Mouse (Mus musculus) monocyte, adult 2 months (primary cell): ENCODE results near the gene Rpl7a.
A peak's percentile ranks its signal among the peaks of the same experiment; 100 is the strongest.
"Not testable (repeated sequence)": the region's sequence is repeated elsewhere in the genome, so short reads cannot be mapped to it uniquely, and the experiment has no call there.

ENCODE experiments used
- DNase-seq, 2 experiments: peaks; one replicate each; pipeline ENCODE4 v3.0.0; 2022; ENCODE audit warnings: low spot score in 2 of 2, low read depth in 1 of 2

The Rpl7a gene

DNA sequence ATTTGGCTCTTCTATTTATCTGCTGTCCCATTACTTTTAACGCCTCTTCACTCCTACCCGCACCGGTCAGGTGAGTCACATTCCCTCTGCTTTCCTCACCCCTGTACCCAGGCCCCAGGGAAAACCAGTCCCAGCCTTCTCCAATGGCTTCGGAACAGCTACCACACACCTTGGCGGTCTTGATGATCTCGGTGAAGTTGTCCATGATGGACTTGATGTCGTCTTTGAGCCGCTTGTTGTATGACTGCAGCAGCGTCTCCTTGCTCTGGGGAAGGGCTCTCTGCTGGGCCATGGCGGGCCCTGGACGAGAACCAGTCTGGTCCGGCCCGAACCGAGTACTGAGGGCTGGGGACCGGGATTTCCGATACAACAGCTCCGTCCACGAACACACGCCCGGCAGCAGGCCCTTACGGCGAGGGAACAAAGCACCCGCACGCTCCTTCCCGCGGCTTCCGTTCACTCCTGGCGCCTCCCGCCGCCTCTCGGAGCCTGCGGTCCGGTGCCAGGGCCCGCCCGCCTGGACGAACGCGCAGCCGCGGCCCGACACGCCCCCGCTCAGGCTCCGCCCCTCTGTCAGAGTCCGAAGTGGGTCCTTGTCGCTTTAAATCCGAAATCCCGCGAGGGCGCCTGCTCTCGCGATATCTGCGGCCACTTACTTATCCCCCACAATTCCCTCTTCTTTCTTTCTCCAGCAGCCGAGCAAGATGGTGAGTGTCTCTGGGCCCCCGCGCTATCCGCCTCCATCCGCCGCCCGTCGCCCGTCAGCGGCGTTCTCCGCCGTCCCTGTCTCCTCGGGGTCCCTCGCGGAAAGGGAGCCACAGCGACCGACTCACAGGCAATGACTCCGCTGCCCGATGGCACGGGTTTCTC is at the start of gene Rpl7a, which contains the start of gene Med22:
TSS of gene Rpl7a (plus strand) at position 641 of the 870 bp plus-strand sequence.
TSS of gene Med22 (minus strand) at position 554 of the 870 bp plus-strand sequence.
- DNase-seq: peak; percentile 96 to 99

- no peak for DNase-seq
Observed at GRCm38 (mm10) chr2:26862856-26863255, 47.7 kb upstream of the Rpl7a start.

GRCm38 (mm10) chr2:26864879-26865278 is 45.7 kb upstream of the Rpl7a start, which contains the start of gene Abo:
TSS of gene Abo (minus strand) at chr2:26864979.
- no peak for DNase-seq

DNA sequence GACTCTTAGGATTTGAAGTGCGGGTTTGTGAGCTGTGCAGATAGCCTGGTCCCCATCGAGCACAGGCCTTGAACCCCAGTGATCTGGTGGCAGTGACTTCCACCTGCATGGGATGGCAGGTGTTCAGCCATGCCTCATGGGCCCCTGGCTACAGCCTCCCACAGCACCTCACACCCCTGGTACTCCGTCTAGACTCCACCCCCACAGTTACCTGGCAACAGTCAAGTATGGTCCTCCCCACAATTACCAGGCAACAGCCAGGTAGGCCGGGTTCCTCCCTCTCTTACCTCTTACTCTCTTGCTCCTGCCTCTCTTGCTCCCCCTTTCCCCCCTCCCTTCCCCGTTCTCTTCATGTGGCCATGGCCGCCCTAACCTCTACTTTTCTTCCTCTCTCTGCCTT is 39.9 kb upstream of the Rpl7a start:
- DNase-seq: no peak

- DNase-seq: no peak
Observed at GRCm38 (mm10) chr2:26878571-26878970, 32.0 kb upstream of the Rpl7a start.

- DNase-seq: not testable (repeated sequence)
Observed at GRCm38 (mm10) chr2:26885541-26885940, 25.0 kb upstream of the Rpl7a start.

- DNase-seq: not testable (repeated sequence)
Observed at GRCm38 (mm10) chr2:26886170-26886569, 24.4 kb upstream of the Rpl7a start.

DNA sequence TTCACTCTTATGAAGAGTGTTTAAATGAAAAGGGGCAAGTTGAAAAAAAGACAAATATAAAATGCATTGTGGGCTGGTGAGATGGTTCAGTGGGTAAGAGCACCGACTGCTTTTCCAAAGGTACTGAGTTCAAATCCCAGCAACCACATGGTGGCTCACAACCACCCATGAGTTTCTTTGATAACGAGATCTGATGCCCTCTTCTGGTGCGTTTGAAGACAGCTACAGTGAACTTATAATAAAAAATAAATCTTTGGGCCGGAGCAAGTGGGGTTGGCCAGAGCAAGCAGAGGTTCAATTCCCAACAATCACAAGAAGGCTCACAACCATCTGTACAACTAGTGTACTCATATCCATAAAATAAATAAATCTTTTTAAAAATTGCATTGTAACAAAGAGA is 14.7 kb upstream of the Rpl7a start:
- no peak for DNase-seq

DNA sequence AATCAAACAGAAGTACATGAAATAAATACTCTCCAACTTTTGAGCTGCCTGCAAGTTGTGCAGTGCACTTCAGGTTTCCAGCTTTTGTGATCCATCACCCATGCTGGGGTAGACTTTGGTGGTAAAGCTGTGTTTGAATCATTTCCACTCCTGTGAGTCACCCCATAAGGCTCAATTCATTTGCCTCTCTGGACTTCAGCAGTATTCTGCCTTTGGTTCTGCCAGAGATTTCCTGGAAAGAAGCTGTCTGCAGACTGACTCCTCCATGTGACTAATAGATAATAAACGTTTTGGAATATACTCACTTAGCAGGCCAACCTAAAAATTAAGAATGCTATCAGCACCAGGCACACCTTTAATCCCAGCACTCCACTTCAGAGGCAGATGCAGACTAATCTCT is 9.8 kb upstream of the Rpl7a start:
- no peak for DNase-seq

GRCm38 (mm10) chr2:26901834-26902400 is 8.6 kb upstream of the Rpl7a start:
- no peak for DNase-seq

DNA sequence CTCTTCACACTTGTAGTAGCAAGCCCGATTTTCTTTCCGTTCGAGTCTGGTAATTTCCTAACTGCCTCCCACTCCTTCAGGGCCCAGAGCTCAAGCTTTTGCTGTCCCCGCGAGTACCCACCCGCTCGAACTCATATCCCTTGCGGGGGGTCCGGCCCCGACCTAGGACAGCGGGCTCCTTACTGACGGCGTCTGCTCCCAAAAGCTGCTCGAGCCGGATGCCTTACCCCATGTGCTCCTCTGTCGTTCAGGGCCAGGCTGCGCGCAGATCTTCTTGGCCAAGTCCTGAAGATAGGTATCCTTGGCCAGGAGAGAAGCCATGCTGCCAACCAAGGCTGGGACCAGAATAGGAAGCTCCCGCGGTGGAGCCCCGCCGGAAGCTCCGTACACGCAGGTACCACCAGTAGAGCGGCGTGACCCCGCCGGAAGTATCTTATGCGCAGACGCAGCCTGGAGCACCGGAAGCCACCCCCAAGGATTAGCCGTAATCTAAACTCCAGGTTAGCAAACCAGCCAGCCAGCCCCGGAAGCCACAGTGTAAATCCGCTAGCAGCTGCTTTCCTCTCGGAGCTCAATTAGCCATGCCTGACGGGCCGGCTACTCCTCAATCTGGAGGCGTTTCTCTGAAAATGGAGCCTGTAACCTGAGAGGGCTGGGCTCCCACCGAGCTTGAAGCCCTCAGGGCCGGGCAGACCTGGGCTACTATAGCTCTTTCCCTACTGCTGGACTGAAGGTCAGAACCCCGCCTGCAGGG is 7.9 kb upstream of the Rpl7a start, which contains the start of gene Surf6:
TSS of gene Surf6 (minus strand) at position 413 of the 754 bp plus-strand sequence.
- DNase-seq: peak; percentile 79 to 84

- DNase-seq: no peak
Observed at GRCm38 (mm10) chr2:26903311-26903710, 7.3 kb upstream of the Rpl7a start.

- no peak for DNase-seq
Observed at GRCm38 (mm10) chr2:26905936-26906335, 4.6 kb upstream of the Rpl7a start.

- DNase-seq: no peak
Observed at GRCm38 (mm10) chr2:26906431-26906830, 4.1 kb upstream of the Rpl7a start.

DNA sequence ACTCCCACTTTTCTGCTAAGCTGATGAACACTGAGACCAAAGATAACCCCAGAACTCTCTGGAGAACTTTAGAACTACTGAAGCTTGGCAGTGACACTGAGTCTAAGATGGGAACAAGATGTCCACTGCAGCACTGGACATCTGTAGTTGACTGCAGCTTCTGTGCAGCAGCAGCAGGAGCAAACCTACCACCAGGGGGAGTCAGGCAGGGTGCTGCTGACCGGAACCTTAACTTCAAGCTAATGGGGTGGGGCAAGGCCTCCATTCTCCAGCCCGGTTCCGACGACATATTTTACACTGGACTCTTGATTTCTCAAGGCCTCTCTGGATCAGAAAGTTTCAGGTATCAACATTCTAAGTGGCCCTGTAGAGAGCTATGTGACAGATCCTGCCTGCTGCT is 3.5 kb upstream of the Rpl7a start:
- no peak for DNase-seq

DNA sequence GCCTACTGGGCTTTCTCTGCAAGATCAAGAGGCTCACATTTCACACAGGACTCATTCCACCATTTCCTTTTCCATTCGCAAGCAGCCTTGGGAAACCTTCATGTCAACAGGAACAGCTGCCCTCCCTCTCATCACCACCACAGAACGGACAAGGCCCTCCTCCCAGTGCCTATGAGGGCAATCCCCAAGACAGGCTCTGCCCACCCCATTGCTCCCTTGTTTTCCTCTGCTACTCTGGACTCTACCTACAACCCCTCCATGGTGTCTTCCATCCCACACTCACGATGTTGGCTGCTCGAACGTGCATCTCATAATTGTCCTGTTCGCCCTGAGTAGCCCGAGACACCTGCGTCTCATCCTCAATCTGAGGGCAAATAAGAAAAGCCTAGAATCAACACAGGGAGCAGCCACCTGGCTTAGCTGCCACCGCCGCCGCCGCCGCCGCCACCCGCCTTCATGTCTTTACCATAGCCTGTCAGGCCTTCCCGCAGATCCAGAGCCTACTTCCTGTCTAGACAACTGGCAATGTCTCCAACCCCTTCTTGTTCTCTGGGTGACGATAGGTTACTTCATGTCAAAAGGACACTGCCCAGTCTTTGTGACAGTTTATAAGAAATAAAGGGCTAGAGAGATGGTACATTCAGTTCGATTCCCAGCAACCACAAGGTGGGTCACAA is 1.7 kb upstream of the Rpl7a start:
- no peak for DNase-seq

DNA sequence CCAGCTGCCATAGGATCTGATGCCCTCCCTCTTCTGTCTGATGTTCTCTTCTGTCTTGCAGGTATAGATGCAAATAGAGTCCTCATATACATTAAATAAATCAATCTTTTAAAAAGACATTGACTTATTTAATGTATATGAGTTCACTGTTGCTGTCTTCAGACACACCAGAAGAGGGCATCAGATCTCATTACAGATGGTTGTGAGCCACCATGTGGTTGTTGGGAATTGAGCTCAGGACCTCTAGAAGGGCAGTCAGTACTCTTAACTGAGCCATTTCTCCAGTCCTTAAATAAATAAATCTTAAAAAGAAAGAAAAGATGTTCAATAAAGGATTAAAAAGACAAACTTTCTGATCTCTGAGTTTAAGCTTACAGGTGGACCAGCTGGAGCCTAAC is 1.2 kb upstream of the Rpl7a start:
- DNase-seq: no peak

GRCm38 (mm10) chr2:26910994-26911765 is 616 bp downstream of the Rpl7a start:
- no peak for DNase-seq

GRCm38 (mm10) chr2:26912253-26912770 is 1.7 kb downstream of the Rpl7a start:
- no peak for DNase-seq
